Mouse (Mus musculus) hindbrain, embryonic 12.5 days (tissue): ENCODE results near the gene Mettl7a3. TPM values are rescaled to one million over a fixed set of nuclear protein-coding genes. Genes with fewer than 3 reads are reported as not detected.
"Not testable (repeated sequence)": the region's sequence is repeated elsewhere in the genome, so short reads cannot be mapped to it uniquely, and the experiment has no call there.

Source experiments
- ATAC-seq: fragments of 200-750 bp; cut with Nextera tagmentation; 2 replicates; pipeline ENCODE4 v1.8.0; 2017; ENCODE audit warnings: moderate TSS enrichment; ENCODE audit not compliant: low FRiP score
- H3K27ac ChIP-seq: fragments of 300-500 bp; sonication (generic); 2 replicates; pipeline ENCODE4 v1.5.1; 2016; ENCODE audit warnings: mild to moderate bottlenecking
- H3K27me3 ChIP-seq: fragments of 300-500 bp; sonication (generic); 2 replicates; pipeline ENCODE4 v1.6.1; 2016; ENCODE audit warnings: mild to moderate bottlenecking
- H3K36me3 ChIP-seq: fragments of 300-500 bp; sonication (generic); 2 replicates; pipeline ENCODE4 v1.6.1; 2016; ENCODE audit warnings: mild to moderate bottlenecking
- H3K4me1 ChIP-seq: fragments of 300-500 bp; sonication (generic); 2 replicates; pipeline ENCODE4 v1.6.1; 2016
- H3K4me2 ChIP-seq: fragments of 300-500 bp; sonication (generic); replicated peaks from 2 replicates; pipeline ENCODE4 v1.6.1; 2016; ENCODE audit warnings: mild to moderate bottlenecking
- H3K4me3 ChIP-seq: fragments of 300-500 bp; sonication (generic); 2 replicates; pipeline ENCODE4 v1.5.1; 2016; ENCODE audit warnings: mild to moderate bottlenecking
- H3K9ac ChIP-seq: fragments of 300-500 bp; sonication (generic); 2 replicates; pipeline ENCODE4 v1.6.1; 2016; ENCODE audit warnings: mild to moderate bottlenecking, moderate library complexity
- H3K9me3 ChIP-seq: fragments of 300-500 bp; sonication (generic); replicated peaks from 2 replicates; pipeline ENCODE4 v1.6.1; 2016; ENCODE audit warnings: mild to moderate bottlenecking
- WGBS: fragments of 180-500 bp; shearing (Covaris S2); methylation state at CpG from one replicate; pipeline ENCODE4 v1.1.7; 2016; 5-methylcytosine and 5-hydroxymethylcytosine counted together
- polyA plus RNA-seq: library from polyadenylated mRNA; unstranded; fragments of >200 nt; fragmentation: Nextera tagmentation; extraction: Ambion mirVana; gene quantifications from 2 replicates; pipeline ENCODE4 v1.2.1, GENCODE M21; 2016

The Mettl7a3 gene
- polyA plus RNA-seq, 1 experiment from 2014 or later, result 0.17 TPM

- H3K4me1 ChIP-seq, result no peaks in the 10 kb centered on the region
- WGBS, result 36% methylated on average over 5 of the region's 5 CpGs
- H3K27ac ChIP-seq, result no peak overlapping the region
- H3K9me3 ChIP-seq, result no peaks in the 10 kb centered on the region
- no peak overlapping the region for H3K4me3 ChIP-seq
- H3K9ac ChIP-seq, result no peak overlapping the region
- H3K27me3 ChIP-seq, result no peaks in the 10 kb centered on the region
- no peak overlapping the region for H3K4me2 ChIP-seq
- ATAC-seq, result no peak
- no peaks in the 10 kb centered on the region for H3K36me3 ChIP-seq
Measured at GRCm38 (mm10) chr15:100375066-100375465, 40.3 kb downstream of the Mettl7a3 start.

DNA sequence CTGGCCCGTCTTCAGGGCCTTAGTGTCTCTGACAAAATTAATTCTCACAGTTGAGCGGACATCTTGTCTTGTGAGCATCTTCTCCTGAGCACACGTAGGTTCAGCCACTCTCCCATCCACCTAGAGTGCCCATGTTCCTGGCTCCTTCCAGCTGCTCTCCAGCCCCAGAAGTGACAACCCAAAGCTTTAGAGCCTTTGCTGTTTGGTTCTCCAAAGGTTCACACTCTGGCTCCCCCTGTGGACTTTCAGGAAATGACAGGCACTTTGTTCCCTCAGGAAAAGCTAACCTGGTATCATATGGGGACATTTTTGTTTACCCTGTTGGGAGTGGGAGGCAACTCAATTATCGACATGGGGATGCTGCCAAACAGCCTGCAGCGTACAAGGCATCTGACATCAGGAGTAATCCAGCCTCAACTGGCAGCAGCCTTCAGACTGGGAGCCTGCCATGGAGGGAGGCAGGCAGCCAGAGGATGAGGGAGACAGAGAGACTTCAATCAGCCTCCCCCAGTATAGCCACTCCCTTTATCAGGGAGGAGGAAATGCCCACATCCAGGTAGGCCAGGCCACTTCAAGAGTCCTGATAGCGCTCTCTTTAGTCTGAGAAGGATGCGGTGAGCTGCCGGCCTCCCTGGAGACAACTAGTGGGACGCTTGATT lies 43.2 kb downstream of the Mettl7a3 start:
- H3K4me1 ChIP-seq, H3K4me2 ChIP-seq, H3K27ac ChIP-seq, H3K9ac ChIP-seq, ATAC-seq, H3K4me3 ChIP-seq, H3K36me3 ChIP-seq, H3K27me3 ChIP-seq, H3K9me3 ChIP-seq: not testable (repeated sequence)
- 34% methylated on average over 3 of the region's 9 CpGs for WGBS

DNA sequence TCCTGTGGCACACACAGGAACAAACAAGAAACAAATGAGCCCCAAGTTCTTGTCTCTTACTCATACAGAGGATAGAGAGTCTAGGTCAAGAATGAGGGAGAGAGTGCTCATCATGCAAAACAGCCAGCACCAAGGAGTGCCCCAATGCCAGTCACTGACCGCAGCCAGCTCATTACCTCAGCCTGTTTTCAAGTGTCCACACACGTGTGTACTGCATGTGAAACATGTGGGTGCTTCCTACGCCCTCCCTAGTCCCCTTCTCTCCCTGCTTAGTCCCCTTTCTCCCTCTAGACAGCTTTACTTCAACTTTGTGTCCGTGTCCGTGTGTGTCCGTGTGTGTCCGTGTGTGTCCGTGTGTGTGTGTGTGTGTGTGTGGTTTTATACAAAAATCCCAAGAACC lies 44.9 kb downstream of the Mettl7a3 start:
- no peak for ATAC-seq
- H3K4me1 ChIP-seq, result no peaks in the 10 kb centered on the region
- no peaks in the 10 kb centered on the region for H3K9me3 ChIP-seq
- 89% methylated on average over 8 of the region's 8 CpGs for WGBS
- H3K4me3 ChIP-seq, result no peak overlapping the region
- H3K36me3 ChIP-seq, result no peaks in the 10 kb centered on the region
- H3K27ac ChIP-seq, result no peak overlapping the region
- no peaks in the 10 kb centered on the region for H3K27me3 ChIP-seq
- no peak overlapping the region for H3K4me2 ChIP-seq
- no peak overlapping the region for H3K9ac ChIP-seq

DNA sequence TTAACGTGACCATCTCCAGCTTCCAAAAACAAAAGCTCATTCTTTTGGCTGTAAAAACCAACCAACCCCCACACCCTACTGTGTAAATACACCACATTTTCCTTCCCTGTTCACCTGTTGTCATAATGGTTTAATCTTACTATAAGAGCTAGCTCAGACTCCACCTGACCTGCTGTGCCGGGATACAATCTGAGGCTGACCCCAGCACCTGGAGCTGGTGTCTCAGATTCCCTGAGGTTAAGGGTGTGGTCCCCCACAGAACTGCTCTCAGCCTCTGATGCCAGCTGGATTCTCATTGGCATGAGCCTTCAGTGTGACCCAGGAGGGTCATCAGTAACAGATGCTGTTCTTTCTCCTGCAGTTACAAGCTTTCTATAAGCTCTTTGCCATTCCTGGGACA lies 45.4 kb downstream of the Mettl7a3 start:
- no peaks in the 10 kb centered on the region for H3K36me3 ChIP-seq
- H3K27ac ChIP-seq, result no peak overlapping the region
- no peak overlapping the region for H3K4me3 ChIP-seq
- no peaks in the 10 kb centered on the region for H3K27me3 ChIP-seq
- no peak overlapping the region for H3K4me2 ChIP-seq
- no peaks in the 10 kb centered on the region for H3K4me1 ChIP-seq
- no peaks in the 10 kb centered on the region for H3K9me3 ChIP-seq
- H3K9ac ChIP-seq, result no peak overlapping the region
- ATAC-seq, result no peak
- WGBS, result 73% methylated on average over 2 of the region's 2 CpGs

DNA sequence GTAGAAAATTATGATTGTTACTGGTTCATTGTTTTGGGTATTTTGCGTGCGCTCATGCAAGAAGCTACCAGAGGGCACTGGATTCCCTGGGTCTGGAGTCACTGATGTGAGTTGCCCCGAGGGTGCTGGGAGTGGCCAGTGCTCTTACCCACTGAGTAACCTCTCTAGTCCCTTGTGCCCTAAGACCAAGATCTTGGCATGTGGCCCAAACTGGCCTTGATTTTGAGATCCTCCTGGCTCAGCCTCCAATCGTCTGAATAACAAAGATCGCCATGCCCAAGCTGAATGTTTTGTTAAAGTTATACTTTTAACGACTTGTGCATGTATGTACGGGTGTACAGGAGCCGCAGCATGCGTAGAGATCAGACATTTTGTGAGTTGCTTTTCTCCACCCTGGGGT lies 51.0 kb downstream of the Mettl7a3 start:
- Histone ChIP-seq H3K9me3 (no peaks in the 10 kb centered on the region), H3K27ac (no peak overlapping the region), H3K36me3 (no peaks in the 10 kb centered on the region), H3K4me3 (no peak overlapping the region), H3K4me1 (peaks cover 4% of the 10 kb centered on the region; the same call in 1 of the 2 replicates), H3K27me3 (no peaks in the 10 kb centered on the region), H3K4me2 (no peak overlapping the region), H3K9ac (no peak overlapping the region)
- no peak for ATAC-seq
- 93% methylated on average over 9 of the region's 9 CpGs for WGBS

GRCm38 (mm10) chr15:100387544-100388223 lies 53.0 kb downstream of the Mettl7a3 start:
- no peak overlapping the region for H3K4me3 ChIP-seq
- H3K36me3 ChIP-seq, result no peaks in the 10 kb centered on the region
- peaks cover 4% of the 10 kb centered on the region; the same call in 1 of the 2 replicates for H3K4me1 ChIP-seq
- H3K9ac ChIP-seq, result no peak overlapping the region
- H3K27ac ChIP-seq, result no peak overlapping the region
- no peak for ATAC-seq
- no peaks in the 10 kb centered on the region for H3K9me3 ChIP-seq
- WGBS, result 95% methylated on average over 17 of the region's 17 CpGs
- H3K4me2 ChIP-seq, result no peak overlapping the region
- H3K27me3 ChIP-seq, result no peaks in the 10 kb centered on the region

DNA sequence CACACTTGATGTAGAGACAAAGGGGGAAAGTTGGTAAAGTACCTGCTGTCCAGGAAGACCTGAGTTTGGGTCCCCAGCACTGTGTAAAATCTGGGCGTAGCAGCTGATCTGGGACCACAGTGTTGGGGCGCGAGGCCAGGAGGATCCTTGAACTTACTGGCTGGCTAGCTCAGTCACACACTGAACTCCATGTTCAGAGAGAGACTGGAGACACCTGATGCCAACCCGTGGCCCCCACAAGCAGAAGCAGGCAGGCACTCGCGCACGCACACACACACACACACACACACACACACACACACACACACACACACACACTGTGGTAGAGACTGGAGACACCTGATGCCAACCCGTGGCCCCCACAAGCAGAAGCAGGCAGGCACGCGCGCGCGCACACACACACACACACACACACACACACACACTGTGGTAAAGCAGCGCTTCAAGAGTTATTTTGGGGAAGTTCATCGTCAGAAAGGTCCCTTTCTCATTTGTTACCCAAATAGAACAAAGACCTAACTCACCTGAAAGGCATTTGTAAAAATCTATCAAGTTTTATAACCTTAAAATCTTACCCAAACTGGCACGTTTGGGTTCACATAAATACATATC lies 53.6 kb downstream of the Mettl7a3 start:
- Histone ChIP-seq H3K9me3 (no peaks in the 10 kb centered on the region), H3K4me1 (peaks cover 4% of the 10 kb centered on the region; the same call in 1 of the 2 replicates), H3K36me3 (peaks cover 5% of the 10 kb centered on the region; the same call in 1 of the 2 replicates), H3K4me3 (no peak overlapping the region), H3K4me2 (no peak overlapping the region), H3K27me3 (no peaks in the 10 kb centered on the region), H3K27ac (no peak overlapping the region), H3K9ac (no peak overlapping the region)
- WGBS, result 92% methylated on average over 16 of the region's 16 CpGs
- ATAC-seq, result no peak

GRCm38 (mm10) chr15:100388886-100389285 lies 54.2 kb downstream of the Mettl7a3 start:
- peaks cover 11% of the 10 kb centered on the region for H3K36me3 ChIP-seq

More at GRCm38 (mm10) chr15:100388886-100389285, 54.2 kb downstream of the Mettl7a3 start:
- no peaks in the 10 kb centered on the region for H3K27me3 ChIP-seq
- no peak overlapping the region for H3K9ac ChIP-seq
- H3K4me2 ChIP-seq, result no peak overlapping the region
- no peaks in the 10 kb centered on the region for H3K9me3 ChIP-seq
- no peak overlapping the region for H3K4me3 ChIP-seq
- WGBS, result 63% methylated on average over 9 of the region's 9 CpGs
- H3K27ac ChIP-seq, result no peak overlapping the region
- no peak for ATAC-seq
- peaks cover 4% of the 10 kb centered on the region; the same call in 1 of the 2 replicates for H3K4me1 ChIP-seq

Other genes starting within 250 kb of the Mettl7a3 start
- gene Atf1, start 107.1 kb upstream of the Mettl7a3 start, polyA plus RNA-seq, result 29.0 and 31.1 TPM in 2 replicates
- gene Tmprss12, start 54.1 kb upstream of the Mettl7a3 start, polyA plus RNA-seq, result not detected in 2 replicates
- 3.9 and 4.8 TPM in 2 replicates for gene Mettl7a1, start 30.8 kb upstream of the Mettl7a3 start, polyA plus RNA-seq
- gene Methig1, start 18.2 kb downstream of the Mettl7a3 start, polyA plus RNA-seq, result 0.16 TPM in 1 of 2 replicates, not detected in the other
- gene Mettl7a2, start 18.3 kb downstream of the Mettl7a3 start, polyA plus RNA-seq, result not detected in 2 replicates
- not detected in 2 replicates for gene Higd1c, start 29.6 kb downstream of the Mettl7a3 start, polyA plus RNA-seq
- 0.12 TPM in 1 of 2 replicates, not detected in the other for gene Gm5475, start 87.2 kb downstream of the Mettl7a3 start, polyA plus RNA-seq
- gene Slc11a2, start 90.1 kb downstream of the Mettl7a3 start, polyA plus RNA-seq, result 24.6 and 25.8 TPM in 2 replicates
- gene Letmd1, start 134.1 kb downstream of the Mettl7a3 start, polyA plus RNA-seq, result 43.6 and 45.8 TPM in 2 replicates
- 41.4 and 43.0 TPM in 2 replicates for gene Csrnp2, start 160.6 kb downstream of the Mettl7a3 start, polyA plus RNA-seq
- gene Tfcp2, start 217.1 kb downstream of the Mettl7a3 start, polyA plus RNA-seq, result 42.9 and 50.8 TPM in 2 replicates